Mouse (Mus musculus): ENCODE measurements around the gene Taf1c. TPM values are rescaled to one million over a fixed set of nuclear protein-coding genes. Genes with fewer than 3 reads are reported as not detected.

Gene Taf1c
- polyA plus RNA-seq (2017; shearing (Covaris generic)), result 38.1 TPM

GRCm38 (mm10) chr8:119604996-119605395 lies at the start of gene Taf1c:
Taf1c (minus strand) TSS chr8:119605222.

GRCm38 (mm10) chr8:119635378-119635777 lies 30.4 kb upstream of the Taf1c start, which contains the start of gene Kcng4:
Kcng4 (minus strand) TSS chr8:119635680.

GRCm38 (mm10) chr8:119612471-119612870 lies 7.4 kb upstream of the Taf1c start, which contains the start of gene Adad2:
Adad2 (plus strand) TSS chr8:119612747.

GRCm38 (mm10) chr8:119574437-119575365 lies 30.3 kb downstream of the Taf1c start, which contains the start of the genes Hsdl1 and Dnaaf1:
Hsdl1 (minus strand) TSS chr8:119575183.
Dnaaf1 (plus strand) TSS chr8:119575235.

GRCm38 (mm10) chr8:119558603-119559401 lies 46.2 kb downstream of the Taf1c start, which contains the start of gene Mbtps1:
Mbtps1 (minus strand) TSS chr8:119558735.

Other genes with a start within 250 kb of the Taf1c start
- 2.0 TPM for gene Mlycd, start 210.3 kb downstream of the Taf1c start, polyA plus RNA-seq (2017; shearing (Covaris generic))
- gene Osgin1, start 171.1 kb downstream of the Taf1c start, polyA plus RNA-seq (2017; shearing (Covaris generic)), result 24.3 TPM
- gene Necab2, start 158.5 kb downstream of the Taf1c start, polyA plus RNA-seq (2017; shearing (Covaris generic)), result not detected
- not detected for gene Slc38a8, start 103.5 kb downstream of the Taf1c start, polyA plus RNA-seq (2017; shearing (Covaris generic))
- gene Mbtps1, start 46.5 kb downstream of the Taf1c start, polyA plus RNA-seq (2017; shearing (Covaris generic)), result 110 TPM
- 104 TPM for gene Hsdl1, start 30.0 kb downstream of the Taf1c start, polyA plus RNA-seq (2017; shearing (Covaris generic))
- not detected for gene Dnaaf1, start 30.0 kb downstream of the Taf1c start, polyA plus RNA-seq (2017; shearing (Covaris generic))
- not detected for gene Adad2, start 7.5 kb upstream of the Taf1c start, polyA plus RNA-seq (2017; shearing (Covaris generic))
- gene Kcng4, start 30.5 kb upstream of the Taf1c start, polyA plus RNA-seq (2017; shearing (Covaris generic)), result not detected
- gene Wfdc1, start 61.1 kb upstream of the Taf1c start, polyA plus RNA-seq (2017; shearing (Covaris generic)), result not detected
- not detected for gene Atp2c2, start 94.8 kb upstream of the Taf1c start, polyA plus RNA-seq (2017; shearing (Covaris generic))
- 13.7 TPM for gene Tldc1, start 173.2 kb upstream of the Taf1c start, polyA plus RNA-seq (2017; shearing (Covaris generic))
- gene Cotl1, start 235.3 kb upstream of the Taf1c start, polyA plus RNA-seq (2017; shearing (Covaris generic)), result 444 TPM